Mouse (Mus musculus) midbrain, embryonic 13.5 days (tissue): Measurements from ENCODE around the gene Sh3rf3. TPM values are rescaled to one million over a fixed set of nuclear protein-coding genes. Genes with fewer than 3 reads are reported as not detected.
A peak's percentile ranks its signal among the peaks of the same experiment; 100 is the strongest.

Experiments
- ATAC-seq: fragments of 200-750 bp; cut with Nextera tagmentation; 2 replicates; pipeline ENCODE4 v1.8.0; 2017; ENCODE audit warnings: mild to moderate bottlenecking, moderate TSS enrichment, moderate library complexity
- H3K27ac ChIP-seq: fragments of 300-500 bp; sonication (generic); 2 replicates; pipeline ENCODE4 v1.5.1; 2015; ENCODE audit warnings: inconsistent platforms, mild to moderate bottlenecking, moderate library complexity
- H3K27me3 ChIP-seq: fragments of 300-500 bp; sonication (generic); 2 replicates; pipeline ENCODE4 v1.6.1; 2015; ENCODE audit warnings: mild to moderate bottlenecking, inconsistent platforms
- H3K36me3 ChIP-seq: fragments of 300-500 bp; sonication (generic); 2 replicates; pipeline ENCODE4 v1.6.1; 2015; ENCODE audit warnings: mild to moderate bottlenecking, inconsistent platforms
- H3K4me1 ChIP-seq: fragments of 300-500 bp; sonication (generic); replicated peaks from 2 replicates; pipeline ENCODE4 v1.6.1; 2015; ENCODE audit warnings: inconsistent platforms
- H3K4me2 ChIP-seq: fragments of 300-500 bp; sonication (generic); replicated peaks from 2 replicates; pipeline ENCODE4 v1.6.1; 2015; ENCODE audit warnings: moderate library complexity, mild to moderate bottlenecking, inconsistent platforms
- H3K4me3 ChIP-seq: fragments of 300-500 bp; sonication (generic); replicated peaks from 2 replicates; pipeline ENCODE4 v1.5.1; 2015; ENCODE audit warnings: mild to moderate bottlenecking, inconsistent platforms
- H3K9ac ChIP-seq: fragments of 300-500 bp; sonication (generic); replicated peaks from 2 replicates; pipeline ENCODE4 v1.6.1; 2015; ENCODE audit warnings: mild to moderate bottlenecking, inconsistent platforms
- H3K9me3 ChIP-seq: fragments of 300-500 bp; sonication (generic); 2 replicates; pipeline ENCODE4 v1.6.1; 2016; ENCODE audit warnings: mild to moderate bottlenecking, inconsistent platforms
- WGBS: fragments of 180-500 bp; shearing (Covaris S2); methylation state at CpG from one replicate; pipeline ENCODE4 v1.1.7; 2015; 5-methylcytosine and 5-hydroxymethylcytosine counted together
- polyA plus RNA-seq: library from polyadenylated mRNA; unstranded; fragments of >200 nt; fragmentation: Nextera tagmentation; extraction: Ambion mirVana; gene quantifications from 2 replicates; pipeline ENCODE4 v1.2.1, GENCODE M21; 2015

Sh3rf3 gene
- polyA plus RNA-seq, 1 experiment from 2014 or later: 2.1 TPM

DNA sequence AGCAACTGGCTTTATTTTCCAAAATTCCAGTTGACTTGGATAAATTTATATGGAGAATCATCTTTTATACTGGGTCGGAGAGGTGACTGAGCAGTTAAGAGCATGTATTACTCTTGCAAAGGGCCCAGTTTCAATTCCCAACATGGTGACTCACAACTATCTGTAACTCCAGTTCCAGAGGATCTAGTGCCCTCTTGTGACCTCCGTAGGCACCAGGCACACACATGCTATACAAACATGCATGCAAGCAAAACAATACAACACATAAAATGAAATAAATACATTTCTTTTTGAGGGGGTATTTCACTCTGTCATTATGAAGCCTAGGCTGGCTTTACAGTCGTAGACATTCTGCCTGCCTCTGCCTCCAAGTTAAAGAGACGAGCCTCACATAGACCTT is 237.3 kb downstream of the Sh3rf3 start:
- no peak overlapping the region for H3K4me3 ChIP-seq
- no peak overlapping the region for H3K9ac ChIP-seq
- no peaks in the 10 kb centered on the region for H3K36me3 ChIP-seq
- ATAC-seq: no peak
- H3K27me3 ChIP-seq: no peaks in the 10 kb centered on the region
- no peak overlapping the region for H3K27ac ChIP-seq
- no peak overlapping the region for H3K4me2 ChIP-seq
- no peaks in the 10 kb centered on the region for H3K4me1 ChIP-seq
- WGBS: 85% methylated on average over 4 of the region's 4 CpGs
- H3K9me3 ChIP-seq: 0 out of 2 replicates have a peak, but pooled peaks cover 5% of the 10 kb centered on the region

GRCm38 (mm10) chr10:59056294-59056693 is 243.1 kb downstream of the Sh3rf3 start:
- H3K4me1 ChIP-seq: peaks cover 4% of the 10 kb centered on the region; the same call in 1 of the 2 replicates
- H3K9ac ChIP-seq: no peak overlapping the region
- no peaks in the 10 kb centered on the region for H3K36me3 ChIP-seq
- no peaks in the 10 kb centered on the region for H3K9me3 ChIP-seq
- 43% methylated on average over 6 of the region's 6 CpGs for WGBS
- peak; percentile 45; the same call in 1 of the 2 replicates for ATAC-seq
- no peaks in the 10 kb centered on the region for H3K27me3 ChIP-seq
- no peak overlapping the region for H3K4me2 ChIP-seq
- no peak overlapping the region for H3K27ac ChIP-seq
- no peak overlapping the region for H3K4me3 ChIP-seq

- Histone ChIP-seq H3K27me3 (no peaks in the 10 kb centered on the region), H3K36me3 (no peaks in the 10 kb centered on the region), H3K4me1 (0 out of 2 replicates have a peak, but pooled peaks cover 2% of the 10 kb centered on the region), H3K27ac (no peak overlapping the region), H3K4me3 (no peak overlapping the region), H3K9me3 (no peaks in the 10 kb centered on the region), H3K9ac (no peak overlapping the region), H3K4me2 (no peak overlapping the region)
- 80% methylated on average over 6 of the region's 6 CpGs for WGBS
- no peak for ATAC-seq
Observed at GRCm38 (mm10) chr10:59066804-59067203, 253.6 kb downstream of the Sh3rf3 start.

- Histone ChIP-seq H3K9ac (no peak overlapping the region), H3K9me3 (no peaks in the 10 kb centered on the region), H3K4me3 (no peak overlapping the region), H3K4me1 (0 out of 2 replicates have a peak, but pooled peaks cover 9% of the 10 kb centered on the region), H3K27me3 (no peaks in the 10 kb centered on the region), H3K27ac (no peak overlapping the region), H3K4me2 (no peak overlapping the region), H3K36me3 (no peaks in the 10 kb centered on the region)
- ATAC-seq: no peak
- 85% methylated on average over 4 of the region's 4 CpGs for WGBS
Observed at GRCm38 (mm10) chr10:59072827-59073226, 259.7 kb downstream of the Sh3rf3 start.

GRCm38 (mm10) chr10:59076681-59077080 is 263.5 kb downstream of the Sh3rf3 start:
- H3K27me3 ChIP-seq: 0 out of 2 replicates have a peak, but pooled peaks cover 4% of the 10 kb centered on the region
- no peak overlapping the region for H3K9ac ChIP-seq
- H3K4me2 ChIP-seq: no peak overlapping the region
- 94% methylated on average over 10 of the region's 10 CpGs for WGBS
- 0 out of 2 replicates have a peak, but pooled peaks cover 11% of the 10 kb centered on the region for H3K4me1 ChIP-seq
- H3K36me3 ChIP-seq: no peaks in the 10 kb centered on the region
- no peak for ATAC-seq
- H3K27ac ChIP-seq: no peak overlapping the region
- no peaks in the 10 kb centered on the region for H3K9me3 ChIP-seq
- no peak overlapping the region for H3K4me3 ChIP-seq

DNA sequence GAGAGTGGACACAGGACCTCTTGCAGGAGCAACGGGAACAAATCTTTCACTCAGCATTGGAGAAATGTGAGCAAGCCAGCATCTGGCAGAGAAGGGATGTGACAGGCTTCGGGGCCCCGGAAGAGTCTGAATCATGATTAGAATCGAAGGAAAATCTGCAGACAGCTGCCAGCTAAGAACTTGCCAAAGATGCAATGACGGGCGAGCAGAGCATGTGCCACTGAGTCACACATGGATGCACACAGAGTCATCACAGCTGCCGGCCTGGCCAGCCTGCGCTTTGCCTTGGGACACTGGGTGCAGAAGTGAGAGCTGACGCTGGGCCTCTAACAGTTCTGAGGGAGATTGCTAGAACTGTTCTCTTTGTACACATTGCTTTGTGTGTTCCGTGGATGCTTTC is 264.8 kb downstream of the Sh3rf3 start:
- Histone ChIP-seq H3K27ac (no peak overlapping the region), H3K4me2 (no peak overlapping the region), H3K9me3 (no peaks in the 10 kb centered on the region), H3K4me1 (0 out of 2 replicates have a peak, but pooled peaks cover 4% of the 10 kb centered on the region), H3K4me3 (no peak overlapping the region), H3K36me3 (no peaks in the 10 kb centered on the region), H3K9ac (0 out of 2 replicates have a peak overlapping the region, but pooled peaks have one; percentile 23), H3K27me3 (0 out of 2 replicates have a peak, but pooled peaks cover 4% of the 10 kb centered on the region)
- peak; percentile 34; the same call in 1 of the 2 replicates for ATAC-seq
- WGBS: 64% methylated on average over 10 of the region's 10 CpGs

DNA sequence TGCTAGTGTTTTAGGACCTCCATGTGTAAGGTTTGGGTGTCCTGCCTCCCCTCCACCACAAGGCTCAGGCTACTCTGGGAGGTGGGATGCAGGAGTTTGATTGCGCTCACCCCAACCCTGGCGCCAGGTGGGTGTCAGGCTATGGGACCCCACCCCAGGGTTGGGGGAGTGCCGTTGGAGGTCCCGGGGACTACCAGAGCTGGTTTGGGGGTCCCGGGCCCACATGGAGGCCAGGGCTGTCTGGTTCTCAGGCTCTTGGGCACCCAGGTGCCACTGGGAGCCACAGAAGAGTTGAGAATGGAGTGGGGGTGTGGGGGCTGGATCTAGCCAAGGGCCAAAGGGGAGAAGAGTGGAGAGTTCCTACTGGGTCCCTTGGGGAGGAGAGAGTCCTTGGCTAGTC is 272.4 kb downstream of the Sh3rf3 start:
- no peak overlapping the region for H3K4me2 ChIP-seq
- no peaks in the 10 kb centered on the region for H3K9me3 ChIP-seq
- H3K27me3 ChIP-seq: peaks cover 16% of the 10 kb centered on the region; the same call in 1 of the 2 replicates
- no peaks in the 10 kb centered on the region for H3K36me3 ChIP-seq
- no peak overlapping the region for H3K27ac ChIP-seq
- 97% methylated on average over 5 of the region's 5 CpGs for WGBS
- ATAC-seq: no peak
- H3K4me3 ChIP-seq: no peak overlapping the region
- no peak overlapping the region for H3K9ac ChIP-seq
- H3K4me1 ChIP-seq: peaks cover 19% of the 10 kb centered on the region

GRCm38 (mm10) chr10:59086578-59086977 is 273.4 kb downstream of the Sh3rf3 start:
- Histone ChIP-seq H3K9me3 (no peaks in the 10 kb centered on the region), H3K36me3 (no peaks in the 10 kb centered on the region), H3K27me3 (peaks cover 13% of the 10 kb centered on the region; the same call in 1 of the 2 replicates), H3K9ac (no peak overlapping the region), H3K4me1 (peaks cover 29% of the 10 kb centered on the region), H3K27ac (no peak overlapping the region), H3K4me3 (no peak overlapping the region), H3K4me2 (no peak overlapping the region)
- WGBS: 94% methylated on average over 5 of the region's 5 CpGs
- ATAC-seq: no peak

DNA sequence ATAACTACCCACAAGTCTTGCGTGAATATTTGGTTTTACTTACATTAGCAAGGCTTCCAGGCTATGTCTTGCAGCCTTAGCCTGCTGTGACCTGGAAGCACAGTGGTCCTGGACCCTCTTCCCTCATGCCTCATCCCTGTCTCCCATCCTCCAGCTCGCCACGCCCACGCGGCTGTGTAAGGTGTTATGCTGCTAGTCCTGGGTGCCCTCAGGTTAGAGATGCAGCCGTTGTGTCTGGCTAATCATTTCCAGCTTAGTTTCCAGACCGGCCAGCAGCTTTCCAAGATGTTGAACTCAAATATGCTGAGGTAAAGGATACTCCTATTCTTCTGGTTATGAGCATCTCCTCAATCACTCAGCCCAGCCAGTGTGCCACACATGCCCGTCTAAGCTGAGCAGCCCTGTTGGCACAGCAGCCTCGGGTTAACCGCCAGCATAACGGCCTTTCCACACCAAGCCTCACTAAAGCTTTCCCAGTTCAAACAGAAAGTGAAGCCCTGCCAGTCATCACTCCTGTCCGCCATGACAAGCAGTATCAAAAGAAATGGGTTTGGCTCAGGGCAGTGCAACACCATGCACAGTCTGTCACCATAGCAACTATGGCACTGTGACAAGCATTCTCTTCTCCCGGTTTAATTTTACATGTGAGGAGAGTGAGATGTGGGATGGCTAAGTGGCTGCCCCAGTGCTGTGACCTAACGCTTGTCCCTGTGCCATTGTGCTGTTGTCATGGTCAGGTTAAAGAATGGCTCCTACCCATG is 276.9 kb downstream of the Sh3rf3 start:
- Histone ChIP-seq H3K4me2 (peak overlapping the region; percentile 24), H3K4me3 (no peak overlapping the region), H3K9me3 (no peaks in the 10 kb centered on the region), H3K27ac (peak overlapping the region; percentile 81), H3K9ac (no peak overlapping the region), H3K27me3 (peaks cover 15% of the 10 kb centered on the region; the same call in 1 of the 2 replicates), H3K4me1 (peaks cover 53% of the 10 kb centered on the region), H3K36me3 (no peaks in the 10 kb centered on the region)
- ATAC-seq: peak; percentile 97
- WGBS: 45% methylated on average over 14 of the region's 14 CpGs

GRCm38 (mm10) chr10:59090622-59090971 is 277.4 kb downstream of the Sh3rf3 start:
- 18% methylated on average over 7 of the region's 7 CpGs for WGBS
- Histone ChIP-seq H3K27ac (peak overlapping the region; percentile 81), H3K27me3 (peaks cover 15% of the 10 kb centered on the region; the same call in 1 of the 2 replicates), H3K4me1 (peaks cover 53% of the 10 kb centered on the region), H3K4me3 (no peak overlapping the region), H3K36me3 (no peaks in the 10 kb centered on the region), H3K9ac (peak overlapping the region; percentile 28; the same call in 1 of the 2 replicates), H3K9me3 (no peaks in the 10 kb centered on the region), H3K4me2 (peak overlapping the region; percentile 24)
- peak; percentile 83 for ATAC-seq

GRCm38 (mm10) chr10:59091556-59091955 is 278.4 kb downstream of the Sh3rf3 start:
- 90% methylated on average over 8 of the region's 8 CpGs for WGBS
- H3K4me2 ChIP-seq: no peak overlapping the region
- H3K27me3 ChIP-seq: peaks cover 10% of the 10 kb centered on the region; the same call in 1 of the 2 replicates
- no peak for ATAC-seq
- H3K27ac ChIP-seq: peak overlapping the region; percentile 81; the same call in 1 of the 2 replicates
- H3K9ac ChIP-seq: no peak overlapping the region
- no peak overlapping the region for H3K4me3 ChIP-seq
- H3K9me3 ChIP-seq: no peaks in the 10 kb centered on the region
- H3K4me1 ChIP-seq: peaks cover 53% of the 10 kb centered on the region
- H3K36me3 ChIP-seq: no peaks in the 10 kb centered on the region

- H3K4me2 ChIP-seq: no peak overlapping the region
- H3K27ac ChIP-seq: peak overlapping the region; percentile 20; the same call in 1 of the 2 replicates
- no peak for ATAC-seq
- 0 out of 2 replicates have a peak, but pooled peaks cover 6% of the 10 kb centered on the region for H3K27me3 ChIP-seq
- no peaks in the 10 kb centered on the region for H3K36me3 ChIP-seq
- 84% methylated on average over 7 of the region's 7 CpGs for WGBS
- H3K9me3 ChIP-seq: no peaks in the 10 kb centered on the region
- peaks cover 53% of the 10 kb centered on the region for H3K4me1 ChIP-seq
- no peak overlapping the region for H3K4me3 ChIP-seq
- H3K9ac ChIP-seq: no peak overlapping the region
Observed at GRCm38 (mm10) chr10:59091988-59092387, 278.8 kb downstream of the Sh3rf3 start.
